Mouse (Mus musculus) CD8-positive naive resting alpha-beta T cell, adult 2 months (primary cell): Measurements from ENCODE around the gene Golga4.

Experiments used
- DNase-seq, 2 experiments: peaks; one replicate each; pipeline ENCODE4 v3.0.0; 2022; ENCODE audit warnings: low read depth in 2 of 2, low spot score in 2 of 2

Golga4 gene

GRCm38 (mm10) chr9:118622376-118623166 is 116.5 kb downstream of the Golga4 start:
- DNase-seq, result no peak

- DNase-seq, result no peak
Observed at GRCm38 (mm10) chr9:118623483-118623882, 117.4 kb downstream of the Golga4 start.

- no peak for DNase-seq
Observed at GRCm38 (mm10) chr9:118624146-118624545, 118.1 kb downstream of the Golga4 start.

GRCm38 (mm10) chr9:118629763-118630379 is 123.8 kb downstream of the Golga4 start:
- DNase-seq, result no peak
